Mouse (Mus musculus) hindbrain, embryonic 12.5 days (tissue): ENCODE measurements at regions not wholly inside any gene's neighbourhood (a gene's known extent, or its start where the extent isn't known, plus 50 kb on each side); places are given as distances from the start of the nearest gene placed in this dataset.

Experiments used
- ATAC-seq: fragments of 200-750 bp; cut with Nextera tagmentation; 2 replicates; pipeline ENCODE4 v1.8.0; 2017; ENCODE audit warnings: moderate TSS enrichment; ENCODE audit not compliant: low FRiP score
- H3K27ac ChIP-seq: fragments of 300-500 bp; sonication (generic); 2 replicates; pipeline ENCODE4 v1.5.1; 2016; ENCODE audit warnings: mild to moderate bottlenecking
- H3K27me3 ChIP-seq: fragments of 300-500 bp; sonication (generic); 2 replicates; pipeline ENCODE4 v1.6.1; 2016; ENCODE audit warnings: mild to moderate bottlenecking
- H3K36me3 ChIP-seq: fragments of 300-500 bp; sonication (generic); 2 replicates; pipeline ENCODE4 v1.6.1; 2016; ENCODE audit warnings: mild to moderate bottlenecking
- H3K4me1 ChIP-seq: fragments of 300-500 bp; sonication (generic); 2 replicates; pipeline ENCODE4 v1.6.1; 2016
- H3K4me2 ChIP-seq: fragments of 300-500 bp; sonication (generic); replicated peaks from 2 replicates; pipeline ENCODE4 v1.6.1; 2016; ENCODE audit warnings: mild to moderate bottlenecking
- H3K4me3 ChIP-seq: fragments of 300-500 bp; sonication (generic); 2 replicates; pipeline ENCODE4 v1.5.1; 2016; ENCODE audit warnings: mild to moderate bottlenecking
- H3K9ac ChIP-seq: fragments of 300-500 bp; sonication (generic); 2 replicates; pipeline ENCODE4 v1.6.1; 2016; ENCODE audit warnings: mild to moderate bottlenecking, moderate library complexity
- H3K9me3 ChIP-seq: fragments of 300-500 bp; sonication (generic); replicated peaks from 2 replicates; pipeline ENCODE4 v1.6.1; 2016; ENCODE audit warnings: mild to moderate bottlenecking
- WGBS: fragments of 180-500 bp; shearing (Covaris S2); methylation state at CpG from one replicate; pipeline ENCODE4 v1.1.7; 2016; 5-methylcytosine and 5-hydroxymethylcytosine counted together

DNA sequence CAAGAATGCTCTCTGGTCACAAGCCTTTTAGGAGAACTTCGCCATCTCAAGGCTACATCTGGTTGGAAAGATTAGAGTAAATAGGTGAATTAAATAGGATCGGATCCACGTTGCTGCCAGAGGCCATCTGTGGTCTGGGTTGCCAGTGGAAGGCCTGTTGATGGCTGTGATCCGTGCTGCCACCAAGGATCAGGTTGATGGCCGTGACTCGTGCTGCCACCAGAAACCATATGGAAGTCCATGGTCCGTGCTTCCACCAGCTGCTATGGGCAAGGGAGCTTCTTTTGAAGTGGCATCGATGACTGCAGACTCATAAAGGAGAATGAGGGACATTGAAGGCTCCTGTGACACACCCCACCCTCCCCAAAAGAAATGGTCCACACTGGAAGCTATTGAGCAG, 79.6 kb downstream of the Atp1a1 start:
- 90% methylated on average over 8 of the region's 8 CpGs for WGBS
- no peak overlapping the region for H3K4me3 ChIP-seq

DNA sequence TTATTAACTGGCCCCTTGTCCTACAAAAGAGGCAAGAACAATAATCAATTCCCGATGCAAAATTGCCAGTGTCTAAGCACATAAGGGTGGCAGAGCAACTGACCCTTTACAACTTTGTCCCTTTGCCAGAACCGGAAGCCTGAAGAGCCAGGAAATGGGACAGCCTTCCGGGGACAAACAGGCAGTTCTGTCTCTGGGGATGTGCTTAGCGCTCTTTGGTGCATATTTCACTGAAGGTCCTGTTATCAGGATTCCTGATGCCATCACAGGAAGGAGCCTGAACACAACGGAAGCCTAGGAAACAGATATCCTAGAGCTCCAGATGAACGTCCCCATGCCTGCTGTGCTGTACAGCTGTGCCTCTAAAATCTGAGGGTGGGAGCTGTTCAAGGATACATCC, 80.0 kb downstream of the Atp1a1 start:
- Histone ChIP-seq H3K4me3 (no peak overlapping the region), H3K36me3 (no peaks in the 10 kb centered on the region), H3K4me1 (peaks cover 27% of the 10 kb centered on the region), H3K9ac (no peak overlapping the region), H3K27ac (no peak overlapping the region), H3K27me3 (no peaks in the 10 kb centered on the region), H3K4me2 (no peak overlapping the region), H3K9me3 (no peaks in the 10 kb centered on the region)
- ATAC-seq = no peak
- 65% methylated on average over 6 of the region's 6 CpGs for WGBS

More for the DNA sequence above, 79.6 kb downstream of the Atp1a1 start:
- Histone ChIP-seq H3K4me2 (no peak overlapping the region), H3K27ac (no peak overlapping the region), H3K36me3 (no peaks in the 10 kb centered on the region), H3K27me3 (no peaks in the 10 kb centered on the region), H3K9me3 (no peaks in the 10 kb centered on the region), H3K9ac (no peak overlapping the region), H3K4me1 (peaks cover 28% of the 10 kb centered on the region)
- no peak for ATAC-seq

DNA sequence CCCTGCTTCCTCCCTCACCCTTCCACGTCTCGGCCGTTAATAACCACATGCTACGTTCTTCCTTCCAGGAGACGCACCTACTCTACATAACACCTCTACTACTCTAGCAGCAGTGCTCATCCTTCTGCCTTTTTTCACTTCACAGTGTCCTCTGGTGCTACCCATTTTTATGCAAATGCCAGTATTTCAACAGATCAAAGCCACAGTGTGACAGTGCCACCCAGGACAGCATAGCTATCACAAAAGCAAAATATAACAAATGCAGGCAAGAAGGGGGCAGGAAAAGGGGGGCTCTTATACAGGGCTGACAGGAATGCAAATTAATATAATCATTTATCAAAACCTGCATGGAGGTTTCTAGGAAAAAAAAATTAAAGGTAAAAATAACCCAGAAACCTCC, 81.2 kb downstream of the Atp1a1 start:
- Histone ChIP-seq H3K9ac (no peak overlapping the region), H3K9me3 (no peaks in the 10 kb centered on the region), H3K4me2 (no peak overlapping the region), H3K4me1 (peaks cover 21% of the 10 kb centered on the region), H3K36me3 (no peaks in the 10 kb centered on the region), H3K27ac (no peak overlapping the region), H3K4me3 (no peak overlapping the region), H3K27me3 (no peaks in the 10 kb centered on the region)
- ATAC-seq = no peak
- WGBS = 49% methylated on average over 5 of the region's 5 CpGs

DNA sequence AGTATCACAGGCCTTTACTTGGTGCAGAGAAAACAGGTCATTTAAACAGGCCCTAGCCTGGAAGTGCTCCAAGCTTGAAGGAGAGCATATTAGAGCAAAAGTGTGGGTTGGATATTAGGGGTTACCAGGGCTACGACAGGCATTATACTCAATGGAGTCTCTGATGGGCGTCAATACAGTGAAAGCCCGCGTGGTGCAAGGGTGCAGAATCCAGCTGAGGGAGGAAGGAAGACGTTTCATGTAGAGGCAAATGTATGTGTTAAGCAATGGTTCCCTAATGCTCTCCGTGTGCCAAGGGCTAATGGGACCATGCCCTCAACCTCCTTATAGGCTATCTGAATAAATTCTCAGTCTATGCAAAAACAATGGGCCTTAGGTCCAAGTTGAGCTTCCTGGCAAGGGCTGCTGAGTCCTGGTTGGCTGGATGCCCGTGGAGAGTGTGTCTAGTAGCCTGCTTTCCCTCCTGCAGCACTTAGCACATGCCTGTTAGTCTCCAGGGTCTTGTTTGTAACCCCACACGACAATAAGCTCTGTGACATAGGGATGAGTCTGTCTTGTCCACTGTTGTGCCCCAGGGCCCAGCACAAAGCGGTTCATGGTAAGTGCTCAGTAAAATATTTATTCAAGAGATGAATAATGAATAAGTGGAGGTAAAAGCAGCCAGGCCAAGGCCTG, 82.1 kb downstream of the Atp1a1 start:
- 62% methylated on average over 9 of the region's 9 CpGs for WGBS
- no peak overlapping the region for H3K9ac ChIP-seq
- H3K36me3 ChIP-seq = no peaks in the 10 kb centered on the region
- no peak overlapping the region for H3K4me3 ChIP-seq
- H3K9me3 ChIP-seq = no peaks in the 10 kb centered on the region
- H3K4me2 ChIP-seq = no peak overlapping the region
- ATAC-seq = peak; percentile 58
- H3K27ac ChIP-seq = peak overlapping the region; percentile 58
- no peaks in the 10 kb centered on the region for H3K27me3 ChIP-seq
- peaks cover 19% of the 10 kb centered on the region for H3K4me1 ChIP-seq

DNA sequence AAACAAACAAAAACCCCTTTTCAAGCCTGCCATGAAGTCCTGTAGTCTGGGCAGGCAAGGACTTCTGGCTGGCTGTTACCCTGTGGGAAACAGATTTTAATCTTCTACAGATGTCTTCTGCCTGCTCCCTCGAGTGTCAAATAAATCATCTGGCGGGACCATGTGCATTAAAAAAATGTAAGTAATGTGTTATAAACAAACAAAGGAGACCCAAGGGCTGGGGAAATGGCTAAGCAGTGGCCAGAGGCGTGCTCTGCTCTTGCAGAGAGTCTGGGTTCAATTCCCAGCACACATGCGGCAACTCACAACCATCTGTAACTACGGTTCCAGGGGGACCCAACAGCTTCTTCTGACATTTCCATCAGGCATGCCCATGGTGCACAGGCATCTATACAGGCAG, 83.3 kb downstream of the Atp1a1 start:
- no peak overlapping the region for H3K27ac ChIP-seq
- peaks cover 31% of the 10 kb centered on the region for H3K4me1 ChIP-seq
- no peak overlapping the region for H3K4me2 ChIP-seq
- ATAC-seq = no peak
- no peaks in the 10 kb centered on the region for H3K36me3 ChIP-seq
- H3K27me3 ChIP-seq = no peaks in the 10 kb centered on the region
- H3K4me3 ChIP-seq = no peak overlapping the region
- WGBS = 67% methylated on average over 5 of the region's 5 CpGs
- H3K9me3 ChIP-seq = no peaks in the 10 kb centered on the region
- H3K9ac ChIP-seq = no peak overlapping the region

DNA sequence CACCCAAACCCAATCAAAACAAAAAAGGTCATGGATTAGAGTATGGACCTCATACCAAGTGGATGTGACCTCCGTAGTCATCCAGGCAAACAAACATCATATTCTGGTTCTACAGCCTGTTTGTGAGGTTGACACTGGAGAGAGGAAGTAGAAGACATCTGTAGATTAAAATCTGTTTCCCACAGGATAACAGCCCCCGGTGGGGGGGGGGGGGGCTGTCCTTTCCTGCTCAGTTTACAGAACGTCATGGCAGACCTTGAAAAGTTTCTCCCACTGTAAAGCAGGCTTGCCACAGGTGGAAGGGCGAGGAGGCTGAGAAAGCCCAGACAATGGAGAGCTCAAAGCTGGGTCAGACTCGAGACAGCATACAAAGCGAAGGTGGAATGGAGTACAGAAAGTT, 84.4 kb downstream of the Atp1a1 start:
- no peak for ATAC-seq
- Histone ChIP-seq H3K4me3 (no peak overlapping the region), H3K9ac (no peak overlapping the region), H3K9me3 (no peaks in the 10 kb centered on the region), H3K27ac (no peak overlapping the region), H3K36me3 (no peaks in the 10 kb centered on the region), H3K4me2 (no peak overlapping the region), H3K27me3 (no peaks in the 10 kb centered on the region), H3K4me1 (peaks cover 31% of the 10 kb centered on the region)
- 84% methylated on average over 6 of the region's 6 CpGs for WGBS

DNA sequence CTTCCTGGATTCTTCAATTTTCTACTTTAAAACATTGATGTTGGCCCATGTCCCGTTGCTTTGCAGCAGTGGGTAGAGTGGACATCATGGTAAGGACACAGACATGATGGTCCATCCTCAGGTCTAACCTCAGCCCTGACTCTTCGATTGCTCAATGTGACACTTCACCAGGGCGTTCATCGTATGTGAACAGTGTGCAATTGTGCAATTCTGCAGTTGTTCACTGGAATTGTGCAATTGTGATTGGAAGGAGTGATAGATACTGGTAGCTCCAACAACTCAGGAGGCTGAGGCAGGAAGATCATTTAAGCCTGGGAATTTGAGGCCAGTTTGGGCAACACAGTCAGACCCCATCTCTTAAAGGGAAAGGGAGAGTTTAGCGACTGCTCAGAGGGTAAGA, 84.9 kb downstream of the Atp1a1 start:
- Histone ChIP-seq H3K9ac (no peak overlapping the region), H3K4me3 (no peak overlapping the region), H3K36me3 (no peaks in the 10 kb centered on the region), H3K4me1 (peaks cover 31% of the 10 kb centered on the region), H3K9me3 (no peaks in the 10 kb centered on the region), H3K27ac (no peak overlapping the region), H3K4me2 (no peak overlapping the region), H3K27me3 (no peaks in the 10 kb centered on the region)
- no peak for ATAC-seq
- 91% methylated on average over 5 of the region's 5 CpGs for WGBS

DNA sequence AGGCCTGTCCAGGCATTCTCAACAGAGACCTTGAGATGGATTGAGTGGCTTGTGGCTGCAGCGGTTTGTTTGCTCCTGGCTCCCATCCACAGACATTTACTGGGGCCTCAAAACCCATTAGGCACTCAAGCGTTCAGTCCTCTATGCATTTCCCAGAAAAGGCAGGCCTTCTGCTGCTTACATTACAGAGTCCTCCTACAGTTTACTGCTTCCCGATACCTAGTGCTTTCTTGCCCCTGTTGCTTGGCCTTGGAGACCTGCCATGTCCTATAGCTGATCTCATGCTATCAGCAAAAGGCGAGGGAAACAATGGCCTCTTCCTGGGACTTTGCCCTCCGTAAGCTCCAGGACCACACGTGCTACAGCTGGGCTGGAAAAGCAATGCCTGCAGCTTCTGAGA, 85.7 kb downstream of the Atp1a1 start:
- H3K9me3 ChIP-seq = no peaks in the 10 kb centered on the region
- peak; percentile 34; the same call in 1 of the 2 replicates for ATAC-seq
- H3K27ac ChIP-seq = peak overlapping the region; percentile 40
- 0 out of 2 replicates have a peak overlapping the region, but pooled peaks have one; percentile 23 for H3K9ac ChIP-seq
- no peak overlapping the region for H3K4me2 ChIP-seq
- no peak overlapping the region for H3K4me3 ChIP-seq
- no peaks in the 10 kb centered on the region for H3K27me3 ChIP-seq
- no peaks in the 10 kb centered on the region for H3K36me3 ChIP-seq
- 59% methylated on average over 6 of the region's 6 CpGs for WGBS
- H3K4me1 ChIP-seq = peaks cover 36% of the 10 kb centered on the region

DNA sequence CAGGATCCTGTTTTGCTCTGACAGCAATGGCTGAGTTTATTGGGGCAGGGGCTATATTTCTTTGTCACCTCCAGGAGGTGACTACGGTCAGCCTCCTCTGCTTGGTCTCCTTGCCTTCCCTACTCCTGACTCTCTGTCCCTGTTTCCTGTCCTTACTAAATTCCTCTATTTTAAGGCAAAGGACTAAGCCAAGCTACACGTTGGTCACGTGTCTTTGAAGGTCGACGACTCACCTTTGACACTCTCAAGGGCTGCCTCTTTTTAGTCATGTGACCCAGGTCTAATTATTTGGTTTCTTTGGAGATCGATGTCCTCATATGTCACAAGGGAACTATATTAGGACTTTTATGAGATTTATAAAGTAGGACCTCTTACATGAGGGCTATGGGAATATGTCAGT, 86.9 kb downstream of the Atp1a1 start:
- Histone ChIP-seq H3K4me3 (no peak overlapping the region), H3K36me3 (no peaks in the 10 kb centered on the region), H3K4me1 (peaks cover 37% of the 10 kb centered on the region), H3K27me3 (no peaks in the 10 kb centered on the region), H3K9ac (no peak overlapping the region), H3K9me3 (no peaks in the 10 kb centered on the region), H3K4me2 (no peak overlapping the region), H3K27ac (no peak overlapping the region)
- ATAC-seq = no peak
- WGBS = 87% methylated on average over 6 of the region's 6 CpGs

DNA sequence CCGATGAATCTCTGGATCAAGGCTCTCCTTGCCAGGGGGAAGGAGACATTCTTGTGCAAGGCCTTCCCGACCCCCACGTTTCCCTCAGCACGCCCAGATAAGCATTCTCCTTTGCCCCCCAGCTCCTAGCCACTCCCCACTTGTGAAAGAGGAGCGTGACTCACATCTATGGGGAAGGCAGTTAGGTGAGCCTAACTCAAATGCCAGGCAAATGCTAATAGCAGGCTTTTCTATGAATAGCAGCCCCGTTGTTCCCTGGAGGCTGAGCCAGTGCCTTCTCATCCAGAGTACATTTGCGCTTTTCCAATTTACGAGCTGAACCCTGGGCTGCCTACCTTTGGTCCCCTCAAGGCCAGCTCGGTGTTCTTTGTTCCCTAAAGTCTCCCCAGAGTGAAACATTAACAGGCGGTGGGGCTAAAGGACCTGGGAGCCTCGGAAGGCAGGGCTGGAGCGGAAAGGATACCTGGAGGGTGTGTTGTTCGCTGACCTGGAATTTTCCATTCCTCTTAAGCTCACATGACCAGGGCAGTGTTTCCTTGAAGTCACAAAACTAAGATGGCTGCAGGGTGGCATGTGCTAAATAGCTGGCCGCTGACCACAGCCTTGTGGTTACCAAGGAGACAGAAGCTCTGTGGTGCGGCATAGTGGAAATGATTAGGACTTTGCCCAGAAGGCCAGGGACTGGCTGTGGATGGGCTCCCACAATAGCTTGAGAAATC, 87.5 kb downstream of the Atp1a1 start:
- Histone ChIP-seq H3K4me2 (no peak overlapping the region), H3K36me3 (no peaks in the 10 kb centered on the region), H3K9ac (no peak overlapping the region), H3K27me3 (no peaks in the 10 kb centered on the region), H3K4me3 (no peak overlapping the region), H3K27ac (0 out of 2 replicates have a peak overlapping the region, but pooled peaks have one; percentile 31), H3K9me3 (no peaks in the 10 kb centered on the region), H3K4me1 (peaks cover 33% of the 10 kb centered on the region)
- no peak for ATAC-seq
- WGBS = 53% methylated on average over 15 of the region's 15 CpGs

DNA sequence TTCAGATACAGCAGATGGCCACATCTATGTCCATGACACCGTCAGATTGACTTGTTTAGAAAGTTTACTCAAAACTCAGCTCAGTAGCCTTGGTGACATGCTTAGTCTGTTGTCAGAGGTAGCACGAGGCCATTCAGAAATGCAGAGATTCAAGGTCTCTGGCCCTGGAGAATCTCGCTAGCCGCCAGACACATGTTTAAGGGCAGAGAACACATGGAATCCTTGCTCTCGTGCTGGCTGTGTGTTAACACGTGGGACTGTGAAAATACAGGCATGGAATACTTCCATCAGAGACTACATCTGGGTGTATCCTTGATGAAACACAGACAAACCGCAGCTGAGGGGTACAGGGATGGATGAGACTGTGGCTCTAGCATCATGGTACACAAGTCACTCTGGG, 88.9 kb downstream of the Atp1a1 start:
- Histone ChIP-seq H3K27ac (no peak overlapping the region), H3K27me3 (no peaks in the 10 kb centered on the region), H3K36me3 (no peaks in the 10 kb centered on the region), H3K4me3 (no peak overlapping the region), H3K4me1 (peaks cover 33% of the 10 kb centered on the region), H3K9ac (no peak overlapping the region), H3K9me3 (peaks cover 4% of the 10 kb centered on the region; the same call in 1 of the 2 replicates), H3K4me2 (no peak overlapping the region)
- WGBS = 93% methylated on average over 7 of the region's 7 CpGs
- ATAC-seq = no peak

DNA sequence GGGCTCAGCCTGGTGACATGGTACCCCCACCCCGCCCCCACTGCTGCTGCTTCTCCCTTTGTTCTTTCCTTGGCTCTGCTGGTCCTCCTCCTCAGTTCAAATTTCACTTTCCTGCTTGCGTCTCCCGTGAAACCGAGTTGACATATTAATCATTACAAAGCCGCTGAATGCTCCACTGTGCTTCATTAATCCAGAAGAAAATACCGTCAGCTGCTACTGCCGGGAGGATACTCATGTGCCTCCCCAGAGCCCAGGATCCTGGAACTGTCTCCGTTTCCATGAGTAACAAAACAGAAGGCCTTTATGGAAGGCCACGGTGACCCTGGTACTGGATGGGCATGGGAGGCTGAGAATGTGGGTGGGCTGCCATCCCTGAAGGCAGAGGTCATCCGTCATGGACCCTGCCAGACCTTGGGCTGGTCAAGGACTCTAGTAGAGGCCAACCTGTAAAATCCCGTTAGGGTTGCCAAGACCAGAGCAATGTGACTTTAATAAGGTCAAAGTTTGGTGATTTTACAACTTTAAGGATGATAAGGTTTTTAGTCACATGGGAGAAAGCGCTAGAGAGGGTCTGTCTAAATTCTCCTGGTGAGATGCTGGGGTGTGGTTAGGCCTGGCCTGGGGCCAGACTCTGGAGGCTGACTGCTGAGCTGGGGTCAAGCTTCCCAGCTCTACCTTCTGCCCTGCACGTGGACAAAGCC, 90.7 kb downstream of the Atp1a1 start:
- no peak for ATAC-seq
- Histone ChIP-seq H3K4me1 (peaks cover 26% of the 10 kb centered on the region), H3K4me2 (no peak overlapping the region), H3K27ac (peak overlapping the region; percentile 46), H3K36me3 (no peaks in the 10 kb centered on the region), H3K4me3 (no peak overlapping the region), H3K9ac (no peak overlapping the region), H3K9me3 (peaks cover 4% of the 10 kb centered on the region; the same call in 1 of the 2 replicates), H3K27me3 (no peaks in the 10 kb centered on the region)
- WGBS = 32% methylated on average over 13 of the region's 13 CpGs
